Mouse (Mus musculus) cerebellum, postnatal 25 days (tissue): ENCODE data around the gene Srsf3.
"Not testable (repeated sequence)": the region's sequence is repeated elsewhere in the genome, so short reads cannot be mapped to it uniquely, and the experiment has no call there.

Source experiments
- DNase-seq, 2 experiments: peaks; one replicate each; pipeline ENCODE4 v3.0.0; 2021; ENCODE audit warnings: mixed read lengths in 2 of 2

Gene Srsf3

DNA sequence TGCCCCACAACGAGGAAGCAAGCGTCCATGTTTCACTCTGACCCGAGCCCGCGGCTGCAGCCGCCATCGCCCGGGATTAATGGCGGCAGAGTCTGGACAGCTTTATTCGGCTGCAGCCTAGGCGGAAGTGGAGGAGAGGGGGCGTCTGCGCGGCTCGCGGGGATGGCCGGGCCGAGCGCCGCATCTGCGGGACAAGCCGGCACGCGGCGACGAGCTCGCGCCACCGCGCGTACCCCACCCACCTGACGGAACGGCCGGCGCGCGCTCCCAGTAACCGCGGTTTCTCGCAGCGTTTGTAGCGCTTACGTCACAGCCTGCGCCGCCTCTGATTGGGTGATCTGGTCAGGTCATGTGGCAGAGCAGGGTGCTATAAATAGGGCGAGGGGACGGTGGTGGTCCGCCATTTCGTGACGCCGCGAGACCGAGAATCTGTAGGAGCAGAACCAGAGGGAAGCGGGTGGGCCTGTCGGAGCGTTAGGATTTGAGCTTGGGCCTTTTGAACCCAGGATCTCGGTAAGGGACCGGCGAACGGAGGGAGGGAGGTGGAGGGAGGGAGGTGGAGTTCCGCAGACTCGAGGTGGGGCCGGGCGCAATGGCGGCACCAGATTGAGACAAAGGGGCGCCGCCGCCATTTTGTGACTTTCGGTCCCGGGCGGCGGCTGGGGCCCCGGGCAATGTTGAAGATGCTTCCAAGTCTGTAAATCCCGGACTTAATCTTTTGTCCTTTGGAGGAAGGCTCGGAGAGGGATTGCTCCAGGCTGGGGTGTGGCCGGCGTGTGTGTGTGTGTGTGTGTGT lies at the start of gene Srsf3:
Gene Srsf3 (plus strand): TSS at position 355 of the 796 bp plus-strand sequence.
- peak; percentile 99 to 100 for DNase-seq

DNA sequence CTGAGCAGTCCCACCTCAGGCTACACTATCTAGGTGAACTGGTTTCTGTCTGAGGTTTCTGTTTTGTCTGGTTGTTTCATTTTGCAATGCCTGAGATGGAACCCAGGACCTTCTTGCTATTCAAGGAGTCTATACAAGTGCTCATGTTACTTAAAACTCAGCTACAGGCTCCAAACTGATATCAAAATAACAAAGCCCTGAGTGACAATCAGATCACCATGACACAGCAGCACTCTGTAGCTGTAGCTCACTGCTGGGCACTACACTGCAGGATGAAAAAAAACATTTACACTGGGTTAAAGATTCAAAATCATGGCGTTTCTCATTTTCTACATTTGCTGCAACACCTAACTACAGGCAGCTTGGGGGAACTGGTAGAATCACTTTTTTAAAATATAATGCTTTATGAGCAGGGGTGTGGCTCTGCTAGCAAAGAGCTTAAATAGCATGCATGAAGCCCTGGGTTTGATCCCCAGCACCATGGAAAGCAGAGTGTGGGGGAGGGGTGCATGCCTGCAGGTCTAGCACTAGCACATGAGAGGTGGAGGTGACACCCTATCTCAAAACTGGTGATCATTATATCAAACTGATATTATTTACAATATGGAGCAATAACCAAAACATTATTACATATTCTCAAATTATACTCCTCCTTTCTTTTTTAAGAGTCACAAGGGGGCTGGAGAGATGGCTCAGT lies 47.6 kb upstream of the Srsf3 start:
- no peak for DNase-seq

DNA sequence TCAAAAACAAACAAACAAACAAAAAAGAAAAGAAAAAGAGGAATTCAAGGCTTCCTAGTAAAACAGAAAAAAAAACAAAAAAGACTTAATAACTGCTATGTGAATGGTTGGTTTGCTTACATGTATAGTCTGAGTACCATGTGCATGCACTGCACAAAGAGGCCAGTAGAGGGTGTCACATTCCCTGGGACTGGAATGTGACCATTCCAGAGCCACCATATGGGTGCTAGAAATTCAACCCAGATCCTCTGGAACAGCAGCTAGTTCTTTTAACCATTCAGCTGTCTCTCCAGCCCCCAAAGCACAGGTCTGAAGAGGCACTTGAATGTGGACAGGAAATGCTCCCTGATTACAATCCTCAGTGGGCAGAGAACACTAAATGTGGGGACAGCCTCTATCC lies 45.6 kb upstream of the Srsf3 start:
- DNase-seq = peak in 1 of 2 experiments; percentile 43

DNA sequence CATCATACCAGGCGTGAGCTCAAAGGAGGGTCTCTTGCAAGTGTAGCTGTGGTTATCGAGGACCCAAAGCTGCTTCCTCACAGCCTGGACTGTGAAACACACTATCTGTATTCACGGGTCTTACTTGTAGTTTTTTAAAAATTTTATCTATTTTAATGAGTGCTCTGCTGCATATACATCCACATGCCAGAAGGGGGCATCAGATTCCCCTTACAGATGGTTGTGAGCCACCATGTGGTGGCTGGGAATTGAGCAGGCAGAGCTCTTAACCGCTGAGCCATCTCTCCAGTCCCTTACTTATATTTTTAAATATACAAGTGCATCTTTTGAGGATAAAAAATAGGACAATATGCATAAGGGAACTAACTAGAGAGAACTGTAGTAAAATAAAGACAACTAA lies 44.7 kb upstream of the Srsf3 start:
- DNase-seq = peak in 1 of 2 experiments; percentile 48

DNA sequence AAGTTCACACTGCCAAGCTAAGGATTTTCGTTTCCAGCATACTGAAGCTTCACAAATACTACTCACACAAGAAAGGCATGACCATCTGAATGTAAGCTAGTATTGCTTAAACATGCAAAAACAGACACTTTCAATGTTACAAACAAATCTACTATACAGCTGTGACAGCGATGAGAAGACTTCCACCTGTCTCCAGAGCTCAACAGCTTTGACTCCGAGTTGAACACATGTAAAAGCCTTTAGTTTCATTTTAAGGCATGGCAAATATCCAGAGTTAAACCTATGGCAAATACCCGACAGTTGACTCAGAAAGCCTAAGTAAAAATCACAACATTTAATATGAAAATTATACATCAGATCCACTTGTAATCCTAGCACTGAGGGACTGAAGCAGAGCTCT lies 44.1 kb upstream of the Srsf3 start:
- no peak for DNase-seq

DNA sequence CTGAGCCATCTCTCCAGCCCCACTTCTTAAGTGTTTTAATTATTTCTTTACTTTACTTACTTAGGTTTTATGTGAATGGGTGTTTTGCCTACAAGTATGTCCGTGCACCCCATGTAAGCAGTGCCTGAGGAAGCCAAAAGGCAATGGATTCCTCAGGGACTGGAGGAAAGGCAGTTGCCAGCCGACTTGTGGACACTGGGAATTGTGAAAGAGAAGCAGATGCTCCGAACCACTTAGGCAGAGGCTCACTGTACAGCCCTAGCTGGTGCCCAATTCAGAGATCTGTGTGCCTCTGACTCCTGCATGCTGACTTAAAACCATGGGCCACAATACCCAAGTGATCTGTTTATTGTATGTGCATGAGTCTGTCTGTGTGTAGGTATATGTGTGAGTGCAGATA lies 43.4 kb upstream of the Srsf3 start:
- DNase-seq = no peak

DNA sequence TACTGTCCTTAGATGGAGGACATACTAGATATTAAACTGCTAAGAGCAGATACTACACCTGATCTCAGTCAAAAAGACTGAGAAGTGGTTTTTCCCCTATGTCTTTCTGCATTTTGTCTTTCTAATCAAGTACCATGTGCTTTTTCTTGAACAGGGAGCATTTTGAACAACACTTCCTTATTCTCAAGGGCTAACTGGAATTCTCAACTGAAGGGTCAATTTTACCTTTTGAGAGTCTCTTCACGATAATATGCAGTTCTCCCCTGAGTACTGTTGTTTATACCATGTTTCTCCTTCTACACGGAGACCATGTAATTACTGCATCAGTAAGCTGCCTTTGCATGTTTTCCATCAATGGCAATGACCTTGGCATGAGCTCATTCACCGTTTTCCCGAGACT lies 42.4 kb upstream of the Srsf3 start:
- no peak for DNase-seq

DNA sequence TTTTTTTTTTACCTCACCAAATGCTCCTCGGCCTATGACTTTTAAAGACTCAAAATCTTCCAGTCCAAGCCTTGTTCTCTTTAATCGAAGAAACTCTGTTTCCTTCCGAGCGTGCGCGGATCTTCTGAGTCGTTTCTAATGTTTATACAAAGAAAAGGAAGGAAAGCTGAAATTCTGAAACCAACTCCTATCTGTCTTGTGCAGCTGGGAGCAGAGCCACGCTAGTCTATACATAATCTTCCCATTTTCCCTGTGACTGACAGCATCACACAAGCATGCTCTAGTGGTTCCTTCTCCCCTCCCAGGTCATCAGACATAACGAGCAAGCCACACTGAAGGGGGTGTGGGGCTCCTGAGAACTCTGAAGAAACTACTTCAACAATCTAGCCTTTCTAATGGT lies 41.1 kb upstream of the Srsf3 start:
- DNase-seq = no peak

DNA sequence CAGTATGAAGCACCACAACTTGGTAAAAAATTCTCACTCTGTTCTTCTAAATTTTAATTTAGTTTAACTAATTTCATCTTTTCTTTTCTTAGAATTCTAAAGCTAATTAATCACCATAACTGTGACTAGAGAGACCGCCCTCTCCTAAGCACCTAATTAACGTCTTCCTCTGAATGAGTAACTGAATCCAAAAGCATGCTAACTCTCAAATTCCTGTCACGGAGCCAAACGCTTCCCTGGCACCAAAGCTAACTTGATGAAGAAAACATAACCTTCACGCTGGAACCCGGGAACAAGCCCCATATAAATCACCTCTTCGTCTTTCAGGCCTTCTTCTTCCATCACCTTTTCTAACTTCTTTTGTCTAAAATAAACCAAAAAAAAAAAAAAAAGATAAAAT lies 40.3 kb upstream of the Srsf3 start:
- DNase-seq = peak; percentile 32 to 48

DNA sequence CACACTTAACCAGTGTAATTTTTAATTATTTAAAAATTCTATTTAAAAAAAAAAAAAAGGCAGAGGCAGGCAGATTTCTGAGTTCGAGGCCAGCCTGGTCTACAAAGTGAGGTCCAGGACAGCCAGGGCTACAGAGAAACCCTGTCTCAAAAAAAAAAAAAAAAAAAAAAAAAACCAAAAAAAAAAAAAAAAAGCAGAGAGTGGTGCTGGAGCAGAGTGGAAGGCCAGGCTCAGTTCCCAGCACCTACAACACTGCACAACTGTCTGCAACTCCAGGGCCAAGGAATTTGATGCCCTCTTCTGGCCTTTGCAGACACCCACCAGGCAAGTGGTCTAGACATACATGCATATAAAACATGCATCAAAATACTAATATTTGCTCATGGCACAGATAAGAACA lies 39.4 kb upstream of the Srsf3 start:
- not testable (repeated sequence) for DNase-seq

DNA sequence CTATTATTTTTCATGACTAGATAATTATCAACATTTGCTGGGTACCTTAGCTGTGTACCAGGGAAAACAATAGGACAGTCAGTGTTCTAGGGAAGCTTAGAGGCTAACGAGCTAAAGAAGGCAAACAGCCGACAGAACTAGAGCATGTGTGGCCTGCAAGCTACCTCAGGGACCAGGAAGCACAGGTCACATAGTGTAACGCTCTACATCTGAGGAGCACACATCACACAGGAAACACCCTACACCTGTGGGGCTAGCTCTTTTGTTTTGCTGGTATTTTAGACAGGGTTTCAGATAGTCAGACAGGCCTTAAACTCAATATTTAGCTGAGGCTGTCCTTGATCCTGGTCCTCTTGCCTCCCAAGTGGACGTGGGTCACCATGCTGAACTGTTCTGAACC lies 37.8 kb upstream of the Srsf3 start:
- no peak for DNase-seq

DNA sequence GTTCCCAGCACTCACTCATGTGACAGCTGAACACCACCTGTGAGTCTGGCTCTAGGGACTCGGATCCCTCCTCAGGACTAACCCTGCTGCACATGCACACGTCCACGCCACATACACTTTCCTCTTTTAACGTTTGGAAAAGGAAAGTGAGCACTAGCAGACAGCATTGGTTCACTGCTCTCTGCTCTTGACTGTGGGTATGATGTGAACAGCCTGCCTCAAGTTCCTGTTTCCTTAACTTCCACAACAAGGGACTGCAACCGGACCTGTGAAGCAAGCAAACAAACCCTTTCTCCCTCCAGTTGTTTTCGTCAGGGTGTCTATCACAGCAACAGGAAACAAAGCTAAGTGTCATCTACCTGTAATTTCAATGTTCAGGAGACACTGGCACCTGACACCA lies 32.0 kb upstream of the Srsf3 start:
- DNase-seq = no peak

DNA sequence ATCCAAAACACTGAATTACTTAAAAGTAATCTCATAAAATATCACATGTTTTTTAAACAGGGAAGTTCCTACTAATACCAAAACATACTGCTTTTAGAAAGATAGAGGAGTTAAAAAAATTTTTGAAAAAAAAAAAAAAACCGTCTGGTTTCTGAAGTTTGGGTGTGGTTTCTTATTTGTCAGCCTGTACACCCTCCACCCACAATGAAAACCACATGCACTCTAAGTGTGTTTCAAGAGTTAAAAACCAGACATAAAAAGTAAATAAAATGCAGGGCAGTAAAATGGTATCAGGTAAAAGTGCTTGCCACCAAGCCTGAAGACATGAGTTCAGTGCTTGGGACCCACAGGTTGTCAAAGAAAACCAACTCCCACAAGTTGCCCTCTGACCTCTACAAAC lies 28.7 kb upstream of the Srsf3 start:
- DNase-seq = no peak

DNA sequence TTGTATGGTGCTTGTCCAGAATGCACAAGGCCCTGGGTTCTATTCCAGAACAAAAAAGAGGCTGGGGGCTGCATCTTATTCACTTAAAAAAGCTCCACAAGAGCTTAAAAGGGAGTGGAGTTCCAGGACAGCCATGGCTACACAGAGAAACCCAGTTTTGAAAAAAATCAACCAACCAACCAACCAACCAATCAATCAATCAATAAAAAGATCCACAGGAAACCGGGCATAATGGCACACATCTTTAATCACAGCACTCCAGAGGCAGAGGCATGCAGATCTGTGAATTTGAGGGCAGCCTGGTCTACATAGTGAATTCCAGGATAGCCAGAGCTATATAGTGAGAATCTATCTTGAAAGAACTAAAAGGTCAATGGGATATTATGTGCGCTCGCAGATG lies 27.4 kb upstream of the Srsf3 start:
- no peak for DNase-seq

DNA sequence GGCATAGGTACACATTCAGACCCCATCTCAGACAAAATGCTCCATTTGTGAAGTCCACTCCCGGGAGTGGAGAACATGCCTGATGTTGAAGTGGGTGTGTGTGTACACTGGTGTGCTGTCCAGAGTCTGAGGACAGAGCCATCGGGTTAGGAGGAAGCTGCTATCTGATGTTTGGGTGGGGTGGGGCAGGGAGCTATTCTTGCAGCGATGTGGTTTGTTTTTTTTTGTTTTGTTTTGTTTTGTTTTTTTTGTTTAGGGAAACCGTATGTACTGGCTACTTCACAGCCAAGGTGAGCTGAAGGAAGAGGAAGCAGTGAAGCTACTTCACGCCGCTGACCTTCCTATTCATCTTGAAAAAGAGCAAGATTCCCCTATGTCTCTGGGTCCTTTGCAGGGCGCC lies 25.6 kb upstream of the Srsf3 start:
- DNase-seq = no peak

DNA sequence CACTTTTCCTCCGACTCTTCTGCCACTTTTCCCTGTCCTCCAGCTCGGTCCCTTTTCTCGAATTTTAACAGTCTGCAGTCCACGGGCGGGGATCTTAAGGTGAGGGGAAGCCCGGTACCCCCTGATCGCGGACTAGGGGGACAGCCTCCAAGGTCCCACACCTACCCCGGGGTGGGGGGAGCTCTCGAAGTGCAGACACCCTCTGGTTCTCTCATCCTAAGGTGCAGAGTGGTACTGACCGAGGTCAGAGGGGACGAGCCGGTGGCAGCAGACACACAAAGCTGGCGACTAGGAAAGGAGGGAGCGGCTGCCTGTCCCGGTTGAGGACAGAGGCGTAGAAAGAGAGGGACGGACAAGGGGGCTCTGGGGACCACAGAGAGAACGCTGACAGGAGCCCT lies 25.2 kb upstream of the Srsf3 start:
- DNase-seq = no peak

DNA sequence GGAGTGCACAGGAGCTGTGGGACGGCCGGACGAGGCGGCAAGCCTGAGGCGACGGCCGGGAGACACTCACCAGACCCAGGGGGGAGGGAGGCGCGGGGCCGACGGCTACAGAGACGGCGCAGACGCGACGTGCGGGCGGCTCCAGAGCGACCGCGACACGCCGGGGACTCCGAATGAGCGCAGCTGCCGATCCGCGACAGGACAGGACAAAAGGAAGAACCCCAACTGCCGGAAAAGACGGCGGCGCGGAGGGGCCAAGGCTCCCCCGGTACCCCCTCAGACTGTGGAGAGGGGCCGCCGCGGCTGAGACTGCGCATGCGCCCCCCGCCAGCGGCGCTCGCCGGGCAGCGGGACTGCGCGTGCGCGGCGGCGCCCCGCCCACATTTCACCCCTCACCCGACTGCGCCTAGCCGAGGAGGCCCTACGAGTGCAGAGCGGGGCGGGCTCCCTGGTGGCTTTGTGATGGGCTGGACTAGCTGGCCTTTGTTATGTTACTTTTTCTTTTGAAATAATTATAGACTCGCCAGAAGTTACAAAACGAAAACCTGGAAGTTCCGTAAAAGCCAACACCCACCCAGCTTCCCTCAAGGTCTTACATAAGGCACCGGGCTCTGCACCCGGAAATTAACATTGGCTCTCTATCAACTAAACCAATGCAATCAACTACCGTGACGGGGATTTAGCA lies 24.6 kb upstream of the Srsf3 start, which contains the start of gene Stk38:
Gene Stk38 (minus strand): TSS at position 355 of the 685 bp plus-strand sequence.
- DNase-seq = peak; percentile 95 to 97

DNA sequence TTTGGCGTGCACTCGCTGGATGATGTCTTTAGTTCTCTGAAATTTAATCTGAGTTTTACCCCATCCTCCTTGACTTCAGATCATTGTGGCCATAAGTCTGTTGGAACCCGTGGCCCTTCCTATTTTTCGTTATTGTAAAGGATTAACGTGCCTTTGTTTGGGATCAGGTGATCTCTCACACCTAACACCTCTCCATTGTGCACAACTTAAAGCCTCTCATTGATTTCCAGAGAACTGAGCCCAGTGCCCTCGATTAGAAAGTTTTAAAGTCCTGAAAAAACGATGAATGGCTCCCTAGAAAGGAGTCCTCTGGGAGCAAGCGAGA lies 24.1 kb upstream of the Srsf3 start:
- DNase-seq = no peak

DNA sequence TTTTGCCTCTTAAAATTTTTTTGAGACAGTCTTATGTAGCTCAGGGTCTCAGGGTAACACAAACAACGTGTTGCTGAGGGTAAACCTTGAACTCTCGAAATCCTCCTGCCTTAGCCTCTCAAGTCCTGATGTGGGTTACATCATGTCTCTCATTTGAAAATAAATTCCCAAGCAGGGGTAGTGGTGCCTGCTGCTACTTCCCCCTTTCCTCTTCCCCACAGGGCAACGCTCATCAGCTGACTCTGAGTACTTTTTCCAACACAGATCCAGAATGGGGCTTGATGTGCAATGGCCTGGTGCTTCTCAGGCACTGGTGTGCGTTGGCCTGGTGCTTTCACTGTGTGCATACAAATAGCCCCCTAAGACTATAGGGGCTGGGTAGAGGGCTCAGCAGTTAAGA lies 23.2 kb upstream of the Srsf3 start:
- DNase-seq = no peak

DNA sequence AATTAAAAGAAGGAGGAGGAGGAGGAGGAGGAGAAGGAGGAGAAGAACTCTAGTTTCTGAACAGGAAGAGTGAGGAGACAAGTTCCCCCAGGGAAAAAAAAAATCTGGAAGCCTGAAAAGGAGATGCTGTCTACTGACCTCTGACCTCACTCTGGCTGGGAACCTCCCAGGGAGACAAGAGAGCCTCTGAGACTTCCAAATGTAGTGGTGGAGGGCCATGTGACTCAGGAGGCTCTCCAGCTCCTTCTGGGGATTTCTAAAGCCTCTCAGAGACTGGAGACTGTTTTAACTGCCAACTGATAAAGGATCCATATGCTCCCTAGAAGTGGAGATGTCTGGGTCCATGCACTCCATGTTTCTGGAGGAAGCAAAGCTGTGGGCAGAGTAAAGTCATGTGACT lies 18.2 kb upstream of the Srsf3 start:
- no peak for DNase-seq

DNA sequence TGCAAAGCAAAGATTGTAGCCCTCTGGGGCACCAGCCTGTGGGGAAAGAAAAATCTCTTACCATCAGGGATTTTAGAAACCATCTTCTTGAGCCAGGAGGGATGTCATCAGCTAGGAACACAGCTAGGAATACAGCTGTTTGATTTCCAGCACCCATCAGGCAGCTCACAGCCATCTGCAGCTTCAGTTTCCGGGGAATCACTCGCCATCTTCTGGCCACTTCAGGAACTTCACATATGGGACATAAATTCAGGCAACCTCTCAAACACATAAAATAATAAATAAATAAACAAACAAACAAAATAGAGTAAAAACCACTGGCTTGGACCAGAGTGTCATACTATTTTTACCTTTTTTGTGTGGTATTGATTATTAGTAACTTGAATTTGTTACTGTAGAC lies 16.8 kb upstream of the Srsf3 start:
- DNase-seq = peak; percentile 24 to 45

DNA sequence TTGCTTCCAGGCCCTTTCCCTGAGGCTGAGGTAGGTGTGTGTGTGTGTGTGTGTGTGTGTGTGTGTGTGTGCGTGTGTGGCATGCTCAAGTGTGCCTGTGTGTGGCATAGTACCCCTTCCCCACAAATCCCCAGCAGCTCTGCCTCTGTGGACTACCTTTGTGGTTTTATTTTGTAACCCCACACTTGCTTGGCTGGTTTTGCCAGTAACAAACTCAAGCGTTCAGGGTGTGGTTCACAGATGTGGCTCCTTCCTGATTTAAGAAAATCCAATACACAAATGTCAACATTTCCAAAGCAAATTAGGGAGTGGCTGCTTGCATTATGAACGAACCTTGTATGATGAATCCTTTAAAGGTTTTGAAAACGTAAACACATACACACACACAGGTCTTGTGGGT lies 15.7 kb upstream of the Srsf3 start:
- DNase-seq = no peak

DNA sequence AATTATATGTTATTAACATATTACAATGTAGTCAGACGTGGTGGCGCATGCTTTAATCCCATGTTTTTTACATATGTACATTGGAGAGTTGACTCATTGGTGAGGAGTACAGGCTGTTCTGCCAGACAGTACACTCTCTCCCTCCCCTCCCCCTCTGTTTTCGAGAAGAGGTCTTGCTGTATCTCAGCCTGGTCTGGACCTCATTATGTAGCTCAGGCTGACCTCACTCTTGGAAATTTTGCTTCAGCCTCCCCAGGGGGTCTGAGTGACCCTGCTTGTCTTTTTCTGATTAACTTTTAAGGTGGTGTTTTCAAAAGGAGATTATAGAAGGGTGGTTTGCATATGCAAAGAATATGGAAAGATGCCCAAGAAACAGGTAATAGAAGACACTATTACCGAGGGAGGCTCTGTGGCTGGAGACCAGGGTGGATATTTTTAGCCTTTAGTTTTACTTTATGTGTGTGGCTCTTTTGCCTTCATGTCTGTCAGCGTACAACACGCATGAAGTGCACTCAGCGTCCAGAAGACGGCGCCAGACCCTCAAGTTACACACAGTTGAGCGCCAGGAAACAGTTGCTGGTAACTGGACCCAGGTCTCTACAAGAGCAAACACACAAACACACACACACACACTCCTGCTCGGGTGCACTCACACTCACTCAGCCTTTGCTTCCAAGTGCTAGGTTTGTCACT lies 14.0 kb upstream of the Srsf3 start:
- DNase-seq = no peak
